Mouse (Mus musculus) embryonic facial prominence, embryonic 12.5 days (tissue): ENCODE results near the gene Rcc2. TPM values are rescaled to one million over a fixed set of nuclear protein-coding genes. Genes with fewer than 3 reads are reported as not detected.
A peak's percentile ranks its signal among the peaks of the same experiment; 100 is the strongest.

ENCODE experiments used
- ATAC-seq: fragments of 200-750 bp; cut with Nextera tagmentation; 2 replicates; pipeline ENCODE4 v1.8.0; 2017; ENCODE audit not compliant: insufficient number of reproducible peaks, insufficient read depth, low FRiP score, low TSS enrichment
- H3K27ac ChIP-seq: fragments of 300-500 bp; sonication (generic); 2 replicates; pipeline ENCODE4 v1.5.1; 2016; ENCODE audit warnings: mild to moderate bottlenecking
- H3K27me3 ChIP-seq: fragments of 300-500 bp; sonication (generic); 2 replicates; pipeline ENCODE4 v1.6.1; 2016; ENCODE audit warnings: mild to moderate bottlenecking, moderate library complexity
- H3K36me3 ChIP-seq: fragments of 300-500 bp; sonication (generic); 2 replicates; pipeline ENCODE4 v1.6.1; 2016; ENCODE audit warnings: mild to moderate bottlenecking
- H3K4me1 ChIP-seq: fragments of 300-500 bp; sonication (generic); 2 replicates; pipeline ENCODE4 v1.6.1; 2016
- H3K4me2 ChIP-seq: fragments of 300-500 bp; sonication (generic); replicated peaks from 2 replicates; pipeline ENCODE4 v1.6.1; 2016; ENCODE audit warnings: mild to moderate bottlenecking, moderate library complexity
- H3K4me3 ChIP-seq: fragments of 300-500 bp; sonication (generic); 2 replicates; pipeline ENCODE4 v1.5.1; 2016; ENCODE audit warnings: mild to moderate bottlenecking
- H3K9ac ChIP-seq: fragments of 300-500 bp; sonication (generic); 2 replicates; pipeline ENCODE4 v1.6.1; 2016; ENCODE audit warnings: mild to moderate bottlenecking, moderate library complexity
- H3K9me3 ChIP-seq: fragments of 300-500 bp; sonication (generic); 2 replicates; pipeline ENCODE4 v1.6.1; 2016; ENCODE audit warnings: mild to moderate bottlenecking, moderate library complexity
- WGBS: fragments of 180-500 bp; shearing (Covaris S2); methylation state at CpG from one replicate; pipeline ENCODE4 v1.1.7; 2016; 5-methylcytosine and 5-hydroxymethylcytosine counted together
- microRNA-seq: library from miRNA; unstranded; fragments of <30 nt; microRNA quantifications from one replicate; pipeline ENCODE4, GENCODE M21; 2017
- polyA plus RNA-seq: library from polyadenylated mRNA; unstranded; fragments of >200 nt; fragmentation: Nextera tagmentation; extraction: Ambion mirVana; gene quantifications from 2 replicates; pipeline ENCODE4 v1.2.1, GENCODE M21; 2016

Rcc2 gene
- polyA plus RNA-seq, 1 experiment from 2014 or later = 95.5 TPM

DNA sequence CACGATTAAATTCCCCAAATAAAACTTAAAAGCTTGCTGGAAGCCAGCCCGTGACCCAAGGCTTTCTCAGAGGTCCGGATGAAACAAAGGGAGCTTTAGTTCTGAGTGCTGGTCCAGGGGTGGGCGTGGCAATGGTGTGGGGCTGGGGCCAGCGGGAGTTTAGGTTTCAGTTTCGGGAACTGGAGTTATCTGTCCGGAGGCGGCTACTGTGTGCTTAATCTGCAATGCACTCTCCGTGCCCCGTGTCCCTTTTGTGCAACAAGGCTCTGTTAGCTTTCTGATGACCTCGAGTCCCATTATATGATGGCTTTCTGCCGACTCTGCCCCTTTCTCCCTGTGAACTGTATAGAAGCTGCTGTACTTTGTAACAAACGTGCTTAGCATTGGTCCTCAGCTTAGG lies 70.1 kb downstream of the Rcc2 start:
- 5% methylated on average over 13 of the region's 13 CpGs for WGBS
- H3K9me3 ChIP-seq = no peaks in the 10 kb centered on the region
- H3K9ac ChIP-seq = 0 out of 2 replicates have a peak overlapping the region, but pooled peaks have one; percentile 9
- H3K4me2 ChIP-seq = peak overlapping the region; percentile 32
- no peak overlapping the region for H3K4me3 ChIP-seq
- H3K4me1 ChIP-seq = no peaks in the 10 kb centered on the region
- no peak for ATAC-seq
- H3K27me3 ChIP-seq = no peaks in the 10 kb centered on the region
- H3K27ac ChIP-seq = no peak overlapping the region
- no peaks in the 10 kb centered on the region for H3K36me3 ChIP-seq

GRCm38 (mm10) chr4:140771091-140771490 lies 70.8 kb downstream of the Rcc2 start:
- no peaks in the 10 kb centered on the region for H3K4me1 ChIP-seq
- H3K27ac ChIP-seq = no peak overlapping the region
- H3K36me3 ChIP-seq = no peaks in the 10 kb centered on the region
- 26% methylated on average over 4 of the region's 4 CpGs for WGBS
- H3K9me3 ChIP-seq = no peaks in the 10 kb centered on the region
- H3K4me2 ChIP-seq = no peak overlapping the region
- H3K27me3 ChIP-seq = no peaks in the 10 kb centered on the region
- no peak for ATAC-seq
- no peak overlapping the region for H3K9ac ChIP-seq
- H3K4me3 ChIP-seq = no peak overlapping the region

Small RNA genes lying within 50 kb of the gene (microRNA-seq; reads per million reads assigned to microRNA genes)
- gene Gm23045 (not detected), gene Gm25951 (not detected)

Other genes with a start within 250 kb of the Rcc2 start
- gene Arhgef10l, start 34.5 kb upstream of the Rcc2 start, polyA plus RNA-seq = 17.4 and 19.7 TPM in 2 replicates
- 0.09 TPM in 1 of 2 replicates, not detected in the other for gene Padi6, start 42.1 kb downstream of the Rcc2 start, polyA plus RNA-seq
- 0.22 TPM in 1 of 2 replicates, not detected in the other for gene Padi4, start 73.7 kb downstream of the Rcc2 start, polyA plus RNA-seq
- 0.06 and 0.08 TPM in 2 replicates for gene Padi3, start 110.1 kb downstream of the Rcc2 start, polyA plus RNA-seq
- 0.12 and 0.14 TPM in 2 replicates for gene Padi1, start 145.2 kb downstream of the Rcc2 start, polyA plus RNA-seq
- gene Padi2, start 205.8 kb downstream of the Rcc2 start, polyA plus RNA-seq = 3.0 and 3.6 TPM in 2 replicates